ENCODE assay signal across 8 mouse cellular contexts in genomic region chr13:110907319-110907955, GRCm38 (mm10).
A peak's percentile ranks its signal among the peaks of the same experiment; 100 is the strongest.
DNase-seq lines count a peak whose midpoint lies in the region; ATAC-seq lines count a peak whose summit lies in the region.

No protein-coding gene starts in this region.

- H3K27me3 ChIP-seq in heart, embryonic 10.5 days (ENCODE audit: insufficient read depth, poor library complexity, severe bottlenecking): no peaks in the 10 kb centered on the region
- no peaks in the 10 kb centered on the region for H3K27me3 ChIP-seq in stomach, embryonic 15.5 days (replicated peaks)

- no peaks in the 10 kb centered on the region for H3K9me3 ChIP-seq in heart, embryonic 10.5 days
- H3K9me3 ChIP-seq in stomach, embryonic 15.5 days: no peaks in the 10 kb centered on the region

- DNase-seq in Muller cell, postnatal 12 days (ENCODE audit: inconsistent ontology term): peak; percentile 89
- peak; percentile 26 to 60 for DNase-seq in adrenal gland, postnatal 36 days
- no peak for DNase-seq in heart, embryonic 10.5 days (ENCODE audit: low spot score)
- DNase-seq in large intestine, adult 2 months (ENCODE audit: low read depth, low spot score): peak; percentile 11
- no peak for DNase-seq in ovary, postnatal 36 days (ENCODE audit: low spot score)
- DNase-seq in layer of hippocampus, postnatal 10 days (ENCODE audit: low spot score in 2 of 2): no peak

- 0 out of 2 replicates have a peak, but pooled peaks have one; percentile 47 for ATAC-seq in stomach, embryonic 15.5 days (ENCODE audit: insufficient read depth, low FRiP score, low read depth)
- ATAC-seq in activated CD4-positive, CD25-positive, alpha-beta regulatory T cell, adult 4 months: no peak

- H3K9ac ChIP-seq in stomach, embryonic 15.5 days: no peak overlapping the region

- WGBS in heart, embryonic 10.5 days: 49% methylated on average over 6 of the region's 6 CpGs
- WGBS in large intestine, adult 2 months: 20% methylated on average over 6 of the region's 6 CpGs
- 38% methylated on average over 6 of the region's 6 CpGs for WGBS in stomach, embryonic 15.5 days

- peaks cover 27% of the 10 kb centered on the region for H3K4me1 ChIP-seq in heart, embryonic 10.5 days
- H3K4me1 ChIP-seq in stomach, embryonic 15.5 days: peaks cover 14% of the 10 kb centered on the region; the same call in 1 of the 2 replicates

- H3K36me3 ChIP-seq in heart, embryonic 10.5 days: no peaks in the 10 kb centered on the region
- H3K36me3 ChIP-seq in stomach, embryonic 15.5 days: no peaks in the 10 kb centered on the region

- no peak overlapping the region for H3K4me2 ChIP-seq in stomach, embryonic 15.5 days

- H3K27ac ChIP-seq in heart, embryonic 10.5 days: peak overlapping the region; percentile 47; the same call in 1 of the 2 replicates
- no peak overlapping the region for H3K27ac ChIP-seq in stomach, embryonic 15.5 days

- no peak overlapping the region for H3K4me3 ChIP-seq in heart, embryonic 10.5 days
- no peak overlapping the region for H3K4me3 ChIP-seq in stomach, embryonic 15.5 days (replicated peaks)

Comparison
In these comparisons a context has a peak if more than half of its experiments do, and no peak if none do; other contexts are left out.
1. DNase-seq: peak in Muller cell, postnatal 12 days (single experiment), adrenal gland, postnatal 36 days (2 of 2) and large intestine, adult 2 months (single experiment); none in heart, embryonic 10.5 days (single experiment), ovary, postnatal 36 days (single experiment) and layer of hippocampus, postnatal 10 days (0 of 2).